Mouse (Mus musculus): ENCODE measurements around the gene Snrk.

Gene Snrk

GRCm38 (mm10) chr9:122186643-122187226 lies 69.7 kb downstream of the Snrk start:
- DNase-seq: no peak

DNA sequence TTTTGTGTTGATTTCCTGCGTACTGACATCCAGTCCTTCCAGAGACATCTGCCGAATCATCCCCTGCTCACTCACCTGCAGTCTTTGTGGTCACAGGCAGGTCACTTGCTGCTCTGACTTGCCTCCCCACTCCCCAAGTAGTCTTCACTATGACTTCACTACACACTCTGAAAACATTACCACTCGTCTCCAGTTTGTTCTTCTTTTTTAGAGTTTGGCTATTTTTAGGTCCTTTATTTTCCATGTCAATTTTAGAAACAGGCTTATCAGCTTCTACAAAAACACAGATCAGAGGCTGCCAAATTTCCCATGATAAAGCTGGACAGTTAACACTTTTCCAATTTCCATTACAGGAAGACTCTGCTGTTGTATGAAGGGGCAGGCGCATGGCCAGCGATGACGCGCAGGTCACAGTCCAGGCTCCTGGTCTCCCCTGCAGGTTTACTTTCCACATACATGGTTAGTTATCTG lies 70.4 kb downstream of the Snrk start:
- no peak for DNase-seq

- DNase-seq: peak; percentile 82
Observed at GRCm38 (mm10) chr9:122188724-122189123, 71.7 kb downstream of the Snrk start.

- DNase-seq: no peak
Observed at GRCm38 (mm10) chr9:122193361-122193760, 76.3 kb downstream of the Snrk start.

DNA sequence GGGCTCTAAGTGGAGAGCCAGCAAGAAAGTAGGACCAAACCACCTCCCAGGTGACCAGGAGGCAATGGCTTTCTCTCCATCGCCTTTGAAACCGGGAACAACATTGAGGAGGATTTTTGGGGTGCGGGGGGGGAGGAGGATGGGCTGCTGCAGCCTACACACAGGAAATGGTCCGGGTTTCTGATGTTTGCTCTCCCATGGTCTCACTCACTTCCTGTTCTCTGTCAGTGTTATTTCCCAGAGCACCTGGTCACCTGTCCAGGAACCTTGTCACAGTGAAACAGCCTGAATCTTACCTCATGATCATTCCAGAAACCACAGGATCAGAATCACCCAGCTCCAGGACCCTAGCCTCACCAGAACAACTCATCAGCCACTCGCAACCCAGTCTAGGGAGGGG lies 76.8 kb downstream of the Snrk start:
- DNase-seq: no peak

GRCm38 (mm10) chr9:122195042-122195682 lies 78.1 kb downstream of the Snrk start:
- no peak for DNase-seq

DNA sequence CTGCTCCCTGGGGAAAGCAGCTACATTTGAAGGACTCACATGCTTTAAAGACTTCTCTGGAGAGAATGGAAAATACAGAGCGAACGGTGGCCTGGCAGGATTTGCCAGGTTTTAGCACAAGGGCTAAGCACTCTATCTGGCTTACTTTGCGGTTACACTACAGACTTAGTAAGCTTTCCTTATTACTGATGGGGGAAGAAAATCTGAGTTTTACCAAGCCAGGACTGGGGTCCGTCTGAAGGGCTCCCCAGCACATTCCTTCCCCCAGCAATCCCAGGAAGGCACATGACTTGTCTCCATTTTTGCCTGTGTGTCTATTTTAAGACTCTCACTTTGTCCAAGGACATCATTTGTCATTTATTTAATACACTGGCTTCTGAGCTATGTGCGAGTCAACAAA lies 80.0 kb downstream of the Snrk start:
- no peak for DNase-seq

DNA sequence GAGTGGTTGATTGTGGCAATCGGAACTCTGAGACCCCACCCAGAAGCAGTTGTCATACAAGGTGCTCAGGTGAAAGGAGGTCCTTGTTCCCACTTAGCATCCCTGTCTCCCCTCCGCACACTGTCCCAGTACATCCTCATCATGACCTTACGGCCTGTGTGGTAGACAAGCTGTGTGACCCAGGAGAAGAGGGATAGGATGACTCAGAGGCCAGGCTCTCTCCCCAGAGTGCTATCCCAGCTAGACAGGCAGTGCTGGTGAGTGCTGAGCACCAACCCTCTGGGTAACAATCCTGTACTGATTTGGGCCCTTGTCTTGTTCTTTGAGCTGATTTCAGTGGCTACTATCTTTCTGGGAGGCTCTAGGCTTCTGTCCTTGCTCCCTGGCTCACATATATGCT lies 81.6 kb downstream of the Snrk start:
- no peak for DNase-seq

GRCm38 (mm10) chr9:122199253-122199652 lies 82.2 kb downstream of the Snrk start:
- peak; percentile 76 for DNase-seq

DNA sequence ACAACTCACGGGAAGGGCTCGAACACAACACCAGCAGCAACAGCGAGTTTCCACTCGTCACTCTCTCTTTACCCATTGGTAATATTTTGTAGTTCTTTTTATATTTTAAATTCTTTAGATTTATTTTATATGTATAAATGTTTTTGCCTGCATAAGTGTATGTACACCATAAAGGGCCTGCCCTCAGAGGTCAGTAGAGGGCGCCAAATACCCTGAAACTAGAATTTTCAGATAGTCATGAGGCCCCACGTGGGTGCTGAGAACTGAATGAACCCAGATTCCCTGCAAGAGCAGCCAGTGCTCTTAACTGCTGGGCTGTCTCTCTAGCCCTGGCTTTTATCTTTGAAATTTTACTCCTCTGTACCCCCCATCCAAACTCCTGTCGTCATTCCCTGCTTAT lies 87.4 kb downstream of the Snrk start:
- DNase-seq: peak; percentile 65

DNA sequence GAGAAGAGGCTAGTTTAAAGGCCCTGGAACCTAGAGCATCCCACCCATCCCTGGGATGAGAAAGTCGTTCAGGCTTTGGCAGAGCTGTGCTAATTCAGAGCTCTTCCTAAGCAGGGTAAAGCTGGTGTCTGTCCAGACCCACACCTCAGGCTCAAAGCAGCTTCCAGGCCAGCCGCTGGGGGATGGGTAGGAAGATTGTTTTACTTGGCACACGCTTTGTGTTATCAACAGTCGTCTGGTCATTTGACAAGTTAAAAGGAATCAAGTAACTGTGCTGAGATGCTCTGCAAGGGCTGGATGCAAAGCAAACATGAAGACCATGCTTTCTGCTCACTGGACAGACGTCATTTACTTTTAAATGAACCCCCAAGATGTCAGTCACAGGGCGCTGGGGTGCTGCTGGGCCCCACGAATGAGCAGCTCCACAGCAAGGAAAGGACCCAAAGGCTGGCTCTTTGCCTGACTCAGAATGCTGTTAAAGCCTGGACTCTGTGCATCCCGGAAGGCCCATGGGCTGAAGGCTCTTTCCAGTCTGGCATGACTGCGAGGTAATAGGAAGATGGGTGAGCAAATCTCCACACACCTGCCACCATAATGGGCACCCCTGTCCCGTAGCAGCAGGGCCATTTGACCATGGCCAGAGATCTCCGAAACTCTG lies 88.6 kb downstream of the Snrk start:
- DNase-seq: no peak

DNA sequence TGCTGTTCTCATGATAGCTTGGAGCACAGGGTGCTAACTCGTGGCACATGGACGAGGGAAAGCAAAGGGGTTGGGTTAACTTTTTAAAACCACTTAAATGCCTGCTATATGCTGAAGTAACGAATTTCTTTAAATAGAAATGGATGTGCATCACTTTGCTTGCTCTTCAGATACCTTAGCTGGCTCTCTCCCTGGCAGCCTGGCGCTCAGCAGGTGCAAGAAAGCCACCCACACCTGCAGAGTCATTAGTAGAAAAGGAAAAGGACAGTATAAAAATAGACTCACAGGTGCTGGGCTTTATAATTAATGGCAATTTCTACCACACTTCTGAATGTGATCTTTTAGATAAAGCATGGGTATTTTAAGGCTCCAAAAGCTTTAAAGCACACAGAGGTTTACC lies 91.2 kb downstream of the Snrk start:
- DNase-seq: no peak

DNA sequence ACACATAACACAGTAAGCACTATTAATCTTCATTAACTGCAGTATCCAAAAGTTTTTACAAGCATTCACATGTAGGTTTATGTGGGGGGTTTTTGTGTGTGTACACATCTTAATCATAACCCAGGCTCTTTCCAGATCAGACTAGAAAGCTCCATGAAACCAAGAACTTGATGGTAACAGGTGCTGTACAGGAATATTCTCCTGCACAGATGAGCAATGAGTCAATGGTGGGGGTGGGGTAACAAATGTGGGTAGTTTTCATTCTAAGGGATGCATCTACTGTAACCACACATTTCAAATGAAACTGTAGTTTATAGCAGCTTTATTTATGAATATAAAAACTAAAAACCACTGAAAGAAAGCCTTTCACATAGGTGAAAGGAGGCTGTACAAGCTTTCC lies 98.1 kb downstream of the Snrk start:
- DNase-seq: no peak

DNA sequence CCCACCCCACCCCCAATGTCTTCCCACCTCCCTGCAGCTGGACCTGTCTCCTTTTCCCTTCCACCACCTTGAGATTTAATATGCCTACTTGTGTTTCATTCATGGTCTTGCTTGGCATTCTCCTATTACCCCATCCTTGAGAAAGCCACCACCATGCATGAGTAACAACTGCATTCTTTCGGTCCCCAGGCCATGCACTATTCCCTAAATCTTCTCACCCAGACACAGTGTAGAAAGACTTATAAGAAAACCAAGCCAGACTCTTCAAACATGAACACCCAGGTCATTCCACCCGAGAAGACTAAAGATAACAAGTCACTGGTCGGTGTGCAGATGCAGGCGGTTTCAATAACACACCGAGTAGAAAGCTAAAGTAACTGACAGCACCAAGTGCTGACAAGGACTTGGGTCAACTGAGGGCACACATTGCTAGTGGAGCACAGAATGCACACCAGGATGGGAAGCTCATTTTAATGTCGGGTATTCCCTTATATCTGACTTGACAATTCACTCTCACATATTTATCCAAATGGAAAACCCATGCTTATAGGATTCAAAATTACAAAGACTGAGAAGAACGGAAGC lies 100.0 kb downstream of the Snrk start:
- DNase-seq: no peak

All from thymus, postnatal 25 days (tissue).